Mouse (Mus musculus): ENCODE results near the gene Rps6ka3.

- TF ChIP-seq CTCF (IDR thresholded peaks at IDR 0.05; ENCODE audit: low read depth, low read length) (no peak), TAL1 (conservative IDR thresholded peaks at IDR 0.05; ENCODE audit: low read depth, low read length) (no peak)
Observed at GRCm38 (mm10) chrX:159414829-159415673, 204.9 kb downstream of the Rps6ka3 start.
